Mouse (Mus musculus): Measurements from ENCODE around the gene Gm42791. TPM values are rescaled to one million over a fixed set of nuclear protein-coding genes. Genes with fewer than 3 reads are reported as not detected.
A peak's percentile ranks its signal among the peaks of the same experiment; 100 is the strongest.

The Gm42791 gene
- polyA plus RNA-seq, 1 experiment from 2014 or later, result 1.3 TPM

DNA sequence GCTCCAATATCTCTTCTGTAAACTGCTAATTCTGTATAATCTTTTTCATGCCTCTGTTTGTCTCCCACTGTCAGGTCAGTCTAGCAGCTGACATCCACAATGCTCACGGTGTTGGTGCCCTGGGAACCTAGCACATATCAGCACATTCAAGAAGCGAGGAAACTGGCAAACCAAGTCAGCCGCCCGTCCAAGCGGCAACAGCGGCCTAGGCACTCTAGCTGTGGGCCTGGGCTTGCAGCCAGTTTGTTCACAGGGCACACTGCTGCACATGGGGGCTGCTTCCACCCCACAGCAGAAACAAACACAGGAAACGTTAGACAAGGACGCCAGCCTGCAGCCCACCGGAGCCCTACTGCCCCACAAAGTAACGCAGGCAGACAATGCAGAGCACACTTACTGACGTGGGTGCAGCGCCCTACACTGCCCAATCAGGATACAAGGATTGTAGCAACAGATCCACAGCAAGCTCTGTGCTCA is 97.0 kb downstream of the Gm42791 start:
- Histone ChIP-seq H3K4me1 (replicated peaks; ENCODE audit: control insufficient read depth, insufficient read depth, low read length) (no peaks in the 10 kb centered on the region), H3K27ac (ENCODE audit: low read length) (0 out of 2 replicates have a peak overlapping the region, but pooled peaks have one; percentile 18), H3K9me3 (ENCODE audit: control insufficient read depth, low read length) (no peaks in the 10 kb centered on the region), H3K27me3 (ENCODE audit: control insufficient read depth, insufficient read depth, low read depth, low read length) (no peaks in the 10 kb centered on the region), H3K4me2 (ENCODE audit: low read depth, low read length) (no peak overlapping the region), H3K9ac (ENCODE audit: low read length) (no peak overlapping the region), H3K36me3 (ENCODE audit: control insufficient read depth, insufficient read depth, low read length) (peaks cover 10% of the 10 kb centered on the region), H3K4me3 (ENCODE audit: low read length) (no peak overlapping the region)
- peak; percentile 83 for ATAC-seq (ENCODE audit: low read depth)
- WGBS, result 48% methylated on average over 12 of the region's 12 CpGs

DNA sequence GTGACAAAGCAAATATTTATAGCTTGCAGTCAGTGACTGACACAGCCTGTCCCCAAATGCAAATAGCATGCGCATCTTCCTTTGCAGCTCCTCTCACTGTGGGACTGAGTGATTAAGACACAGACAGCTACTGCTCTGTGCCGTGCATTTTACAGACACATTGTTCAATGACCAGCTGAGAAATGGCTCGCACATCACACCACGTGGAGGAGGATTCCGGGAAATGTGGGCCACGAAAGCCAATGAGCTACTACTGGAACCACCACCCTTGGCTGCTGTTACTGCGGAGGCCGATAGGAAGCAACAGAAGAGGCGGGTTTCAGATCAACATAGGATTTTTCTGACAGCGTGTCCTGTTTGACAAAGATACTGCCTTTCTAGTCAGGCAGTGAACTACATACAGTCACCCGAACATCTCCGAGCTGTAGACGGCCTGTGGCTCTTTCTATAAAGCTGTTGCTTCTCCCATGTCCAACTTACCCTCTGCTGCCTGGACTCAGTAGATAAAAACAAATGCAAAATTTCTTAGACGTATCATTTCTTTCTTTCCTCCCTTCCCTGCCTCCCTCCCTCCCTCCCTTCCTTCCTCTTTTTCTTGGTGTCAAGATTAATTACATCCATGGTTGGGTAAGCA is 97.8 kb downstream of the Gm42791 start:
- 0 out of 2 replicates have a peak, but pooled peaks have one; percentile 23 for ATAC-seq (ENCODE audit: low read depth)
- no peak overlapping the region for H3K9ac ChIP-seq (ENCODE audit: low read length)
- WGBS, result 60% methylated on average over 14 of the region's 14 CpGs
- H3K4me3 ChIP-seq (ENCODE audit: low read length), result no peak overlapping the region
- no peaks in the 10 kb centered on the region for H3K27me3 ChIP-seq (ENCODE audit: control insufficient read depth, insufficient read depth, low read depth, low read length)
- no peaks in the 10 kb centered on the region for H3K9me3 ChIP-seq (ENCODE audit: control insufficient read depth, low read length)
- H3K4me2 ChIP-seq (ENCODE audit: low read depth, low read length), result no peak overlapping the region
- H3K4me1 ChIP-seq (replicated peaks; ENCODE audit: control insufficient read depth, insufficient read depth, low read length), result no peaks in the 10 kb centered on the region
- H3K36me3 ChIP-seq (ENCODE audit: control insufficient read depth, insufficient read depth, low read length), result peaks cover 16% of the 10 kb centered on the region
- no peak overlapping the region for H3K27ac ChIP-seq (ENCODE audit: low read length)

DNA sequence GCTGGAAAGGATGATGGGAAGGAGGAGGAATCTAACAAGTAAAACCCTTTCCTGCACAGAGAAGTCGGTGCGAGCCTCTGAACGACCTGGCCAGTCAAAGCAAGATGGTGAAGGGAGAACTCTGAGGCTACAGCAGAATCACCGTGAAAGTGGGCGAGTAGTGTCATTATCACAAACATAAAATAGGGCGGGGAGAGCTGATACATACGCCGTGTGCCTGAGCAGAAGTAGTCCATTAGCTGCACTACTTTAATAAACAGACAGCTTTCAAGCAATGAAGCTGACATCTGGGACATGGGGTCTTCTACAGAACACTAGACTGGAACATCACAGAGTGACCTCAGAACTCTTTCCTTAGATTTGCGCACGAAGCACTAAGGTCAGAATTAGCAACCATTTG is 98.4 kb downstream of the Gm42791 start:
- Histone ChIP-seq H3K9ac (ENCODE audit: low read length) (no peak overlapping the region), H3K9me3 (ENCODE audit: control insufficient read depth, low read length) (no peaks in the 10 kb centered on the region), H3K4me3 (ENCODE audit: low read length) (no peak overlapping the region), H3K4me1 (replicated peaks; ENCODE audit: control insufficient read depth, insufficient read depth, low read length) (no peaks in the 10 kb centered on the region), H3K4me2 (ENCODE audit: low read depth, low read length) (no peak overlapping the region), H3K27me3 (ENCODE audit: control insufficient read depth, insufficient read depth, low read depth, low read length) (no peaks in the 10 kb centered on the region), H3K27ac (ENCODE audit: low read length) (no peak overlapping the region), H3K36me3 (ENCODE audit: control insufficient read depth, insufficient read depth, low read length) (peaks cover 17% of the 10 kb centered on the region)
- WGBS, result 74% methylated on average over 10 of the region's 10 CpGs
- ATAC-seq (ENCODE audit: low read depth), result no peak

DNA sequence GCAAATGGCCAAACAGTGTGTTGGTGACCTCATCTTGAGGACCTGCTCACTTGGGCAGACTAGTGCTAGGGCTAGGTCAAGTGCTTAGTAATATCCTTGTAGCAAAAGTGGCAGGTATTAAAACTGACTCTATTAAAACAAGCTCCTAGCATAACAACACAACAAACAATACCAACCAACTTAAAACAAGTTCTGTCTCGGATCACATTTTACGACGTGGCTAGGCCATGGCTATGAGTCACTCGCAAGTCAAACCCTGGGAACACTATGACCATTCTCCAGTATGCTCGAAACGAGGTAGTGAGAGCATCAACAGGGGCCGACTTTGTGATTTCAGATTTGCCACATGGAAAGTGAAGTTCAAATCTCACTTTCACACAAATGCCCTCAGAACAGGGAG is 99.1 kb downstream of the Gm42791 start:
- Histone ChIP-seq H3K27ac (ENCODE audit: low read length) (no peak overlapping the region), H3K4me3 (ENCODE audit: low read length) (no peak overlapping the region), H3K4me2 (ENCODE audit: low read depth, low read length) (no peak overlapping the region), H3K9ac (ENCODE audit: low read length) (no peak overlapping the region), H3K27me3 (ENCODE audit: control insufficient read depth, insufficient read depth, low read depth, low read length) (no peaks in the 10 kb centered on the region), H3K9me3 (ENCODE audit: control insufficient read depth, low read length) (no peaks in the 10 kb centered on the region), H3K4me1 (replicated peaks; ENCODE audit: control insufficient read depth, insufficient read depth, low read length) (no peaks in the 10 kb centered on the region), H3K36me3 (ENCODE audit: control insufficient read depth, insufficient read depth, low read length) (peaks cover 15% of the 10 kb centered on the region)
- no peak for ATAC-seq (ENCODE audit: low read depth)
- 84% methylated on average over 7 of the region's 7 CpGs for whole genome bisulfite sequencing

DNA sequence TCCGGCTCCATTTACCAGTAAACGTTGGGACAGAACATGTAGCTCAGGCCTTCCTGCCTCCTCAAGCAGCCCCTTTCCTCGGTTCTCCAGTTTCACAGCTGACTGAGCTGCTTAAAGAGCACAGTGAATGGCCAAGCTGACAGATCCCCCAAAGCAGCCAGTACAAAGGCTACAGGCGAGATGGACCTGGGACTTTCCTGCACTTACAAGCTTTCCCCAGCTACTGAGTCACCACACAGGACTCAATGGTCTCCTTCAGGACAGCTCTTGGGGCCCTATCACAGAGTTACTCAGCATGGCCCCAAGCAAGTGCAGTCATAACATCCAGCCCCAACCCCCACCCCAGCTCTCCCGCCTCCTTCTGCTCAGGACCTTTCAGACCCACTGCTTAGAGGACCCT is 99.9 kb downstream of the Gm42791 start:
- no peak for ATAC-seq (ENCODE audit: low read depth)
- Histone ChIP-seq H3K9ac (ENCODE audit: low read length) (no peak overlapping the region), H3K4me3 (ENCODE audit: low read length) (no peak overlapping the region), H3K4me2 (ENCODE audit: low read depth, low read length) (no peak overlapping the region), H3K27ac (ENCODE audit: low read length) (no peak overlapping the region), H3K36me3 (ENCODE audit: control insufficient read depth, insufficient read depth, low read length) (peaks cover 19% of the 10 kb centered on the region), H3K27me3 (ENCODE audit: control insufficient read depth, insufficient read depth, low read depth, low read length) (no peaks in the 10 kb centered on the region), H3K9me3 (ENCODE audit: control insufficient read depth, low read length) (0 out of 2 replicates have a peak, but pooled peaks cover 1% of the 10 kb centered on the region), H3K4me1 (replicated peaks; ENCODE audit: control insufficient read depth, insufficient read depth, low read length) (no peaks in the 10 kb centered on the region)
- WGBS, result 58% methylated on average over 5 of the region's 5 CpGs

DNA sequence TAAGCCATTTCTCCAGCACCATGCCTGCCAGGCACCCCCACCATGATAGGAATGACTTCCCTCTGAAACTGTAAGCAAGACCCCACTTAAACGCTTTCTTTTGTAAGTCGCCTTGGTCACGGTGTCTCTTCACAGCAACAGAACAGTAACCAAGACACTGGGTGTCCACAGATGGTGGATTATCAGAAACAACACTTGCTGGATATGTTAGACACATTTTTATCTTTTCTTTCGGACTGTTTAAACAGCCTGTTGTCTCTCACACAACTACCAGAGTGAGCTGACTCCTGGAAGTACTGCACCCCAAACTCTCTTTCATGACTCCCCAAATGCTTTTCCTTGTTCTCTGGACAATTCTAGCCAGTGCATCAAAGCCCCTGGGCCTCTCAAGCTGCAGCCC is 104.7 kb downstream of the Gm42791 start:
- no peaks in the 10 kb centered on the region for H3K27me3 ChIP-seq (ENCODE audit: control insufficient read depth, insufficient read depth, low read depth, low read length)
- 93% methylated on average over 4 of the region's 4 CpGs for WGBS
- no peak overlapping the region for H3K9ac ChIP-seq (ENCODE audit: low read length)
- H3K36me3 ChIP-seq (ENCODE audit: control insufficient read depth, insufficient read depth, low read length), result peaks cover 29% of the 10 kb centered on the region
- H3K4me2 ChIP-seq (ENCODE audit: low read depth, low read length), result no peak overlapping the region
- H3K9me3 ChIP-seq (ENCODE audit: control insufficient read depth, low read length), result 0 out of 2 replicates have a peak, but pooled peaks cover 2% of the 10 kb centered on the region
- H3K27ac ChIP-seq (ENCODE audit: low read length), result no peak overlapping the region
- H3K4me1 ChIP-seq (replicated peaks; ENCODE audit: control insufficient read depth, insufficient read depth, low read length), result peaks cover 4% of the 10 kb centered on the region
- no peak for ATAC-seq (ENCODE audit: low read depth)
- no peak overlapping the region for H3K4me3 ChIP-seq (ENCODE audit: low read length)

DNA sequence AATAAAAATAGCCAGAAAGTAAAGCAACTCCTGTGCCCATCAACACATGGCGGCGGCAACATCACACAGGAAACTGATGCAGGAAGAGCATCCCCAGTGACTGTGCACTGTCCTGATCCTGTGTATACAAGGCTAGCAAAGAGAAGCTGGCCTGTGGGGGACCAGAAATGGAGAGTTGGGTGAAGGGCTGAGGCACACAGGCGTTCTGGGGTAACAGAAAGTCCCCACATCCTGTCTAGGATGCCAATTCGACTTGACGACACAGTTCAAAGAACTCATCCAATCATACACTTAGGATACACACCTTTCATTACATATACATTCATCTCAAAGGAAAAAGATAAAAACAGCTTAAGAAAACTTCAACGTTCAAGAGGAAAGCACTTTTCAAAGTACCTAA is 106.9 kb downstream of the Gm42791 start:
- Histone ChIP-seq H3K27ac (ENCODE audit: low read length) (no peak overlapping the region), H3K4me3 (ENCODE audit: low read length) (no peak overlapping the region), H3K36me3 (ENCODE audit: control insufficient read depth, insufficient read depth, low read length) (peaks cover 24% of the 10 kb centered on the region), H3K27me3 (ENCODE audit: control insufficient read depth, insufficient read depth, low read depth, low read length) (no peaks in the 10 kb centered on the region), H3K4me2 (ENCODE audit: low read depth, low read length) (no peak overlapping the region), H3K9ac (ENCODE audit: low read length) (no peak overlapping the region), H3K9me3 (ENCODE audit: control insufficient read depth, low read length) (0 out of 2 replicates have a peak, but pooled peaks cover 2% of the 10 kb centered on the region), H3K4me1 (replicated peaks; ENCODE audit: control insufficient read depth, insufficient read depth, low read length) (peaks cover 4% of the 10 kb centered on the region)
- 82% methylated on average over 6 of the region's 6 CpGs for WGBS
- no peak for ATAC-seq (ENCODE audit: low read depth)

DNA sequence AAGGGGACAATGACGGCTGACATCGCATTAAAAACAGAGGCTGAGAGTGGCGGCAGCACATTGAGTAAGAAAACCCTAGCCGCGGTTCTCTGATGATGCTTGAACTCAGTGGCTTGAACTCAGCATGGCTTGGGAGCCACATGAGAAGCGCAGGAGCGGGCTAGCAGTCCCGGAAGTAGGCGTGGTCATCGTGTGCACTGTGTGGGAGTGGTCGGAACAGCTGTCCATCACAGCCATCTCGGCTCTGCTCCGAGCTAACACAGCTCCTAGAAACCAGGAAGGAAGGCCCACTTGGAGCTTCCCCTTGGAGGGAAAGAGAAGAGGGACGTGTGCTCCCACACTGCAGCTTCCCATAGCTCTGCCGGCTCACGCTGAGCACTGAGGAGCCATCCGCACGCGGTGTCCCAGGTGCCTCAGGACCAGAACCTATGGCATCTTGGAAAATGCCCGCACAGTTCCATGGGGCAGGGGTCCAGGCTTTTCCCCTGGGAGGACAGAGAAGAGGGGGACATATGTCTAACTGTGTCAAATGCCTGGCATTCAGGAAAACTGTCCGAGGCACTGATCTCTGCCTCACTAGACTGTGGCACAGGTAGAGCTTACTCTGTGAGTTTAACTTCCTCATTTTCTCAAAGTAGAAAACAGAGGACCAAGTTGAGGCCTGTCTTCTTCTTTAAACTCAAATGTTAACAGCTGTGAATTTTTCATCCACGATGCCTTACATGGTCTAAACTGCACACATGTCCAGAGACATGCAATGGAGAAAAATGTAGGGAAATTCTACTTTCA is 108.9 kb downstream of the Gm42791 start:
- peak overlapping the region; percentile 42; the same call in 1 of the 2 replicates for H3K9ac ChIP-seq (ENCODE audit: low read length)
- H3K27ac ChIP-seq (ENCODE audit: low read length), result no peak overlapping the region
- H3K4me3 ChIP-seq (ENCODE audit: low read length), result peak overlapping the region; percentile 9
- ATAC-seq (ENCODE audit: low read depth), result peak; percentile 95
- H3K27me3 ChIP-seq (ENCODE audit: control insufficient read depth, insufficient read depth, low read depth, low read length), result no peaks in the 10 kb centered on the region
- 0 out of 2 replicates have a peak, but pooled peaks cover 2% of the 10 kb centered on the region for H3K9me3 ChIP-seq (ENCODE audit: control insufficient read depth, low read length)
- peak overlapping the region; percentile 39 for H3K4me2 ChIP-seq (ENCODE audit: low read depth, low read length)
- WGBS, result 30% methylated on average over 22 of the region's 22 CpGs
- peaks cover 4% of the 10 kb centered on the region for H3K4me1 ChIP-seq (replicated peaks; ENCODE audit: control insufficient read depth, insufficient read depth, low read length)
- H3K36me3 ChIP-seq (ENCODE audit: control insufficient read depth, insufficient read depth, low read length), result peaks cover 16% of the 10 kb centered on the region

DNA sequence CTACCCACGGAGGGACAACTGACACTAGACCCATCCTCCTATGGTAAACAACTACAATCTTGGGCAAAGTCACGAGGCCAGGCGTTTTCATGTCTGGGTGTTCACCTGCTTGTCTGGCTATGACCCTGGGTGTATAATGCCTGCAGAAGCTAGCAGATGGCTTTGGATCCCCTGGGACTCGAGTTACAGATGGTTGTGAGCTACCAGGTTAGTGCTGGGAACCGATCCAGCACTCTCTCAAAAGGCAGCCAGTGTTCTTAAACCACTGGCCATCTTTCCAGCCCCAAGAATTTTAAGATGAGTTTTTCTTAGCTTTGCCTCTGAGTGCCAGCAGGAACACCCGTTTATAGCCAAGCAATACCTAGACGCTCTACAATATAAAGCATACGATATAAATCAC is 111.3 kb downstream of the Gm42791 start:
- Histone ChIP-seq H3K36me3 (ENCODE audit: control insufficient read depth, insufficient read depth, low read length) (peaks cover 9% of the 10 kb centered on the region), H3K9me3 (ENCODE audit: control insufficient read depth, low read length) (peaks cover 2% of the 10 kb centered on the region; the same call in 1 of the 2 replicates), H3K4me2 (ENCODE audit: low read depth, low read length) (no peak overlapping the region), H3K9ac (ENCODE audit: low read length) (no peak overlapping the region), H3K27me3 (ENCODE audit: control insufficient read depth, insufficient read depth, low read depth, low read length) (no peaks in the 10 kb centered on the region), H3K4me3 (ENCODE audit: low read length) (no peak overlapping the region), H3K27ac (ENCODE audit: low read length) (no peak overlapping the region), H3K4me1 (replicated peaks; ENCODE audit: control insufficient read depth, insufficient read depth, low read length) (peaks cover 4% of the 10 kb centered on the region)
- no peak for ATAC-seq (ENCODE audit: low read depth)
- 86% methylated on average over 8 of the region's 8 CpGs for WGBS

All from lung, embryonic 16.5 days (tissue).